Mouse (Mus musculus): ENCODE measurements around the gene Zbtb18. TPM values are rescaled to one million over a fixed set of nuclear protein-coding genes. Genes with fewer than 3 reads are reported as not detected.
A peak's percentile ranks its signal among the peaks of the same experiment; 100 is the strongest.

Gene Zbtb18
- total RNA-seq, 2 experiments from 2014 or later = 351 to 386 TPM

DNA sequence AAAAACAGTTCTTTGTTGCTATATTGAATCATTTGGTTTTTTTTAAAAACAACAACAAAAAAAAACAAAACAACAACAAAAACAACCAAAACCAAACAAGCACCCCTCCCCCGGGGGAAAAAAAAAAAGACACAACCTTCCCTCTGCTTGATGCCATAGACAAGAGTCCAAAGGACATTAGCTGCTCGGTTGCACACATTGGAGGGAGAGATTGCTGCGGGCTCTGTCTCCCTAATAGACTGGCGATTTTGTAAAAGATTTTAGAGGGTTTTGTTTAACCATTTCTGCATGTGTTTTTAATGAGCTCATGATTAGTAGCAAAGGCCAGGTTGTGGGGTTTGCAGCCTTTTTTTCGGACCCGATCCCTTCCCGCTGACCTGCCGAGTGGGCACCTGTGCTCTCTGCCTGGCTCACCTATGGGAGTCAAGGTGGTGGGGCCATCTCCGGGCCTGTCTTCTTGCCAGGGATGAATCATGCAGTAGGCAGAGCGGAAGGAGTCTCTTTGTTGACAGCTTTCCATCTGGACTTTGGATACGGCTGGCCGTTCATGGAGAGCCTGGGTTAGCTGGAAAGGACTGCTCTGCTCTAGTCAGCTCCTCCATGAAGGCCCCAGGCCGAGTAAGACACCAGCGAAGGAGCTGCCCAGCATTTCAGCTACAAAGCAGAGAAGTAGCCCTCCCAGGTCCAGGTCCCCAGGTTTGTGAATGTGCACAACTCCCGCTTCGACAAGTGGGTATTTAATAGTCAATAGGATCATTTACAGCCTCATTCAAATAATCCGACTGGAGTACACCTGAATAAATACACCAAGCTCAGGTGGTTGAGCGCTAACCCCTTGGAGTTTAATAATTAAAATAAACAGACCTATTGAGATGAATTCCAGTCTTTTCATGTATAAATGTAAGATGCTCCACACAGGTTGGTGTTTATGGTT lies 16.6 kb downstream of the Zbtb18 start:
- intact Hi-C loops (cut with DNase I) = no loop called here
- peak overlapping the region; percentile 81 for H3K27ac ChIP-seq
- no peak for DNase-seq (ENCODE audit: extremely low spot score in 1 of 2, low spot score in 2 of 2)
- no peak for TF ChIP-seq CTCF (IDR thresholded peaks at IDR 0.05)
- H3K4me3 ChIP-seq = no peak overlapping the region

DNA sequence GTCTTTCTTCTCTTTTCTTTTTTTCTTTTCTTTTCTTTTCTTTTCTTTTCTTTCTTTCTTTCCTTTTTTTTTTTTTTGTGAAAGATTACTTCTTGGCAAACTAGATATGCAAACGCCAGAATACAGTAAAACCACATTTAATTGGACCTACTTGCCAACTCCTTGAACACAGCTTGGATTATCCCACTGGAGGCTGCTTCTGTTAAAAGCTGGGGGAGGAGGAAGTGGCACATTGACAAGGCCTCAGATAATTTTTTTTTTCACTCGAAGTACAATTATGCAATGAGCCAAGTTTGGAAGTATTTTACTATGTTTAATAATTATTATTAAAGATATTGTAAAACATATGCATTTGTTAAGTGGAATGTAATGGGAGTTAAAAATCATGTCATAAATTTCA lies 17.4 kb downstream of the Zbtb18 start:
- DNase-seq (ENCODE audit: extremely low spot score in 1 of 2, low spot score in 2 of 2) = no peak
- intact Hi-C loops (cut with DNase I) = no loop called here
- Histone ChIP-seq H3K4me3 (no peak overlapping the region), H3K27ac (peak overlapping the region; percentile 84)
- no peak for TF ChIP-seq CTCF (IDR thresholded peaks at IDR 0.05)

GRCm38 (mm10) chr1:177467150-177467549 lies 25.0 kb downstream of the Zbtb18 start:
- Histone ChIP-seq H3K27ac (no peak overlapping the region), H3K4me3 (no peak overlapping the region)
- DNase-seq (ENCODE audit: extremely low spot score in 1 of 2, low spot score in 2 of 2) = no peak
- intact Hi-C loops (cut with DNase I) = no loop called here
- no peak for TF ChIP-seq CTCF (IDR thresholded peaks at IDR 0.05)

DNA sequence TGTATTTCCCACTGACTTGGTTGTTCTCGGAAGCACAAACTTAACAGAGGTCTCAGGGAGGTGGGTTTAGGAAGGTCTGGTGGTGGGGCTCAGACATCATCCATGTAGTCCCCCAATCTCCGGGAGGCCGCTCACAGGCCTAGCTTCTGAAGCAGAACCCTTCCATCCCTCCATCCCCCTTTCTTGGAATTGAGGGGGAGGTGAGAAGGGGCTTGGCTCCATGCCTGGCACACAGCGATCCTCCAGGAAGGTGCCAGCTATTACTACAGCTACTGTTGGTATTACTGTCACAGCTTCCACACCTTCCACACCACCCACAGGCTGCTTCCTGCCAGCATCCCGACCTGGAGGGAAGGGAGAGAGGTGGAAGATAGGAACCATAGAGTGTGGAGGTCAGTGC lies 26.3 kb downstream of the Zbtb18 start:
- H3K4me3 ChIP-seq = no peak overlapping the region
- DNase-seq (ENCODE audit: extremely low spot score in 1 of 2, low spot score in 2 of 2) = peak; percentile 45 to 72
- intact Hi-C loops (cut with DNase I) = no loop called here
- no peak; the same call in 1 of the 2 replicates for TF ChIP-seq CTCF (IDR thresholded peaks at IDR 0.05)
- H3K27ac ChIP-seq = no peak overlapping the region

- intact Hi-C loops (cut with DNase I) = loop anchor here (2.0 kb wide), 1 partner anchor 75 kb away; no protein-coding TSS in a partner anchor
- Histone ChIP-seq H3K27ac (no peak overlapping the region), H3K4me3 (no peak overlapping the region)
- no peak for DNase-seq (ENCODE audit: extremely low spot score in 1 of 2, low spot score in 2 of 2)
- no peak for TF ChIP-seq CTCF (IDR thresholded peaks at IDR 0.05)
These were observed 27.9 kb downstream of the Zbtb18 start for GRCm38 (mm10) chr1:177470091-177470490.

DNA sequence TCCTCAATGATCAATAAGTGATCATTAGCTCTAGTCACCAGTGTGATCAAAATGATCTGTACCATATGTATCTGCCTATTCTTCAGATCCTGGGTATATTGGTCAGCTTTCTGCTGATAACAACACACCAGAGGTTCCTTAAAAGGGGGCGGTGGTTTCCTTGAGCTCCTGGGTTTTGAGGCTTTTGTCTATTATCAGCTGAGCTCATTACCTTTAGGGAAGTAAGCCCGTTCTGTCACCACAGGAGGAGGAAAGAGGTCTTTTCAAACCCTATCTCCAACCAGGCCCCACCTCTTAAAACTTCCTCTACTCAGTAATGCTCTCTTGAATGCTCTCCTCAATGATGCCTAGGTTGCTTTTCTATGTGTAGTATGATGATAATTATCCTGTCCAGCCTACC lies 28.8 kb downstream of the Zbtb18 start:
- no peak for DNase-seq (ENCODE audit: extremely low spot score in 1 of 2, low spot score in 2 of 2)
- Histone ChIP-seq H3K4me3 (peak overlapping the region; percentile 9; the same call in 1 of the 2 replicates), H3K27ac (no peak overlapping the region)
- intact Hi-C loops (cut with DNase I) = loop anchor here (2.0 kb wide), 1 partner anchor 74 kb away; no protein-coding TSS in a partner anchor
- no peak for TF ChIP-seq CTCF (IDR thresholded peaks at IDR 0.05)

DNA sequence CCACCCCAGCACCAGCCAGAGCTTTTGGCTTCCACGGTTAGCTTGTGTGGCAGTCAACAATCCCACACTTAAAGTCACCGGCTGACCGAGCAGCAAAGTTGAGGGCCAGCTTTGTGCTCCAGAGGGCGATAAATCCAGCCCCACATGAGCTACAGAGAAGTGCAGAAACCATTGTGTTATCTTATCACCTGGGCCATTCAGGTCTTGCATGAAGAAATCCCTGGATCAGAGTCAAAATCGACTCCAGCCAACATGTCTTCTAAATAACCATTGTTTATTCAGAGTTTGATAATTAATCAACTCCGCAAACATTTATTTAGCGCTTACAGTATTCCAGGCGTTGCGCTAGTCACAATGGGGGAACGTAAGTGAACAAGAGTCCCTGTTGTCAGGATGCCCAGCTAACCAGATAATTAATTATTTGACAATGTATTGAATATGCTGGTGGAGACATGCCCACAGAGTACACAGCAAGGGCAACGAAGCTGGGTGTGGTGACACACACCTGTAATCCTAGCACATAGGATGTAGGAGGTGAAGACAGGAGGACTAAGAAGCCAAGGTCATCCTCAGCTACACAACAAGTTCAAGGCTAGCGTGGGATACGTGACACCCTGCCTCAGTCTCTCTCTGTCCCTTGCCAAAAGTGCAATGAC lies 33.5 kb downstream of the Zbtb18 start:
- H3K4me3 ChIP-seq = no peak overlapping the region
- intact Hi-C loops (cut with DNase I) = no loop called here
- no peak overlapping the region for H3K27ac ChIP-seq
- no peak for TF ChIP-seq CTCF (IDR thresholded peaks at IDR 0.05)
- no peak for DNase-seq (ENCODE audit: extremely low spot score in 1 of 2, low spot score in 2 of 2)

GRCm38 (mm10) chr1:177478578-177478977 lies 36.4 kb downstream of the Zbtb18 start:
- TF ChIP-seq CTCF (IDR thresholded peaks at IDR 0.05) = no peak
- no peak overlapping the region for H3K4me3 ChIP-seq
- no peak for DNase-seq (ENCODE audit: extremely low spot score in 1 of 2, low spot score in 2 of 2)
- intact Hi-C loops (cut with DNase I) = no loop called here
- no peak overlapping the region for H3K27ac ChIP-seq

DNA sequence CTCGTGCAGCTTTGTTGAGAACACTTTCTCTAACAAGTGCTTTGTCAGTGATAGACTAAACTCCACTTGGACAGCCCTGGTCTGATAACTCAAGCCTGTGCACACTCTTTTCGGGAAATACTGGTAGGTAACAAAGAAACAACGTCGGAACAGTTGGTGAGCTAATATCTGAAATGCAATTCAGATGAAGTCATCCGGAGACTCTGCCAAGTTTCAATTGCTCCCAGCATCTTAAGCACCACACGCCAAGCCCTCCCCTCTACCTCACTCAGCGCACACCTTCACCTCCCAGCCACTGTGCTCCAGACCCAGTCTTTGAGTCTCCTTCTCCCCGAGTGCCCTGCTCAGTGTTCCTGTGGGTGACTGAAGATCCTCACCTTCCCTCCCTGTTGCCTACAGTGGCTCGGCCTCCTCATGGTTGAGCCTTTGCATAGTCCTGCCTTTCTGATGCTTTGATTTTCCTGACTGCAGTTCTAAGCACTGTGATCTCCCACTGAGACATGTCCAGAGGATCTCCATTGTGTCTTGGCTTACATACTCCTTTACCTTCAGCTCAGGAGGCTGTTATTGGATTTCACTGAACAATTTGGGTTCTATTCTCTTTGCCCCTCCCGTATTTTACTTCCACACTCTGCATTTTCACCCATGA lies 37.3 kb downstream of the Zbtb18 start:
- no peak for TF ChIP-seq CTCF (IDR thresholded peaks at IDR 0.05)
- DNase-seq (ENCODE audit: extremely low spot score in 1 of 2, low spot score in 2 of 2) = no peak
- no peak overlapping the region for H3K27ac ChIP-seq
- intact Hi-C loops (cut with DNase I) = no loop called here
- H3K4me3 ChIP-seq = no peak overlapping the region

GRCm38 (mm10) chr1:177483612-177484011 lies 41.5 kb downstream of the Zbtb18 start:
- no peak overlapping the region for H3K4me3 ChIP-seq
- H3K27ac ChIP-seq = no peak overlapping the region
- TF ChIP-seq CTCF (IDR thresholded peaks at IDR 0.05) = no peak
- no peak for DNase-seq (ENCODE audit: extremely low spot score in 1 of 2, low spot score in 2 of 2)
- intact Hi-C loops (cut with DNase I) = no loop called here

DNA sequence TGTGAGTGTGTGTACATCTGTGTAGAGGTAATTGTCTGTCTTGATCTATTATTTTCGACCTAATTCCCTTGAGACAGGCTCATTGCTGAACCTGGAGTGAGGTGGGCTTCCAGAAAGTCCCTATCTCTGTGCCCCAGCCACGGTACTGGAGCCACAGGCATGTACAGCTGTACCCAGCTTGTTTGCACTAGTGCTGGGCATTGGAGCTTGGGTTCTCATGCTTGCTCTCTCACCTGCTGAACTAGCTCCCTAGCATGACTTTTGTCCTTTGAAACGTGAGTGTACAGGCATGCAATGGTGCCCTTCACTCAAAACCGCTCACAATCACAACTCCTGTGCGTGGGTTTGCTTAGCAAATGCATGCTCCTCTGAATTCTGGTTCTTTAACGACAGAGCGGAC lies 42.1 kb downstream of the Zbtb18 start:
- Histone ChIP-seq H3K4me3 (no peak overlapping the region), H3K27ac (no peak overlapping the region)
- no peak for DNase-seq (ENCODE audit: extremely low spot score in 1 of 2, low spot score in 2 of 2)
- TF ChIP-seq CTCF (IDR thresholded peaks at IDR 0.05) = no peak
- intact Hi-C loops (cut with DNase I) = no loop called here

- no peak for TF ChIP-seq CTCF (IDR thresholded peaks at IDR 0.05)
- intact Hi-C loops (cut with DNase I) = no loop called here
- Histone ChIP-seq H3K4me3 (no peak overlapping the region), H3K27ac (no peak overlapping the region)
- DNase-seq (ENCODE audit: extremely low spot score in 1 of 2, low spot score in 2 of 2) = no peak
These were observed 42.5 kb downstream of the Zbtb18 start for GRCm38 (mm10) chr1:177484680-177485079.
